Mouse (Mus musculus) T-helper 1 cell (primary cell): ENCODE measurements around the gene Olfr619.

ENCODE experiments used
- in situ Hi-C: fragments of 300-600 bp; cut with MboI, MseI; formaldehyde crosslinking; loops from one replicate; pipeline ENCODE4 v1.15.1; 2025; ENCODE audit warnings: high pct_unique_total_duplicates

The Olfr619 gene

GRCm38 (mm10) chr7:103600275-103600674 is at the start of gene Olfr619:
Olfr619 (plus strand) TSS chr7:103600575.
- in situ Hi-C loops = no loop called here

DNA sequence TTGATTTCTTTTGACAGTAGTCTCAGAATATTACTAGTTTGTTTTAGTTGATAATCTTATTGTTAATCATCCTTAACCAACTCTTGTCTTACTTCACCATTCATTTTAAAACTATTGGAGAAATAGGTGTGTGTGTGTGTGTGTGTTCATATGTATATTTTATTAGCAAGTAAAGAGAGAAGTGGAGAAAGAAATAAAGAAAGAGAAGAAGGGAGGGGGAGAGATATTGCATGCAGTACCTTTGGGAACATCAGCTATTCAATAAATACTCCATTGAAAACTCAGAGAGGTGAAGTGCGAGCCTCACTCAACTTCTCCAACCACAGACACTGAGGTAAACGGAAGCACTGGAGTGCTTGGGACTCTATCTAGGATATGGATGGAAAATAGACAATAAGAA is 44.6 kb upstream of the Olfr619 start, which contains the start of gene Olfr615:
Olfr615 (plus strand) TSS at position 301 of the 400 bp plus-strand sequence.
- in situ Hi-C loops = no loop called here

DNA sequence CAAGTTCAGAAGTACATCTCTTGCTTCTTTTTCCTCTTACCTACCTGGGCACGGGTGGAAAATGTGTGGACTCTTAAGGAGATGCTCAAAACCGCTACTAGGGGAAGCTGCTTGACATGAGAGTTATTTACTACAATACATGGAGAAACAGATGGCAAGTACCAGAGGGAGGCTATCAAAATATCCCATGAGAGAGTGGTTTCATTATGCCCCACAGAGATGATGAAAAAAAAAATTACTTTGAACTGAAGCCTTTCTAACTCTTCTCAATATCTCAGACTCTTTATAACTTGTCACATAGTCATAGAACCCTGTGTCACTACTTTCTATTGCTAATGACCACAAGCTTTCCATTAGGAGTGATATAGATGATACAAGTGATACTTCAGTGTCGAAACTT is 31.3 kb upstream of the Olfr619 start, which contains the start of gene Olfr616:
Olfr616 (minus strand) TSS at position 101 of the 400 bp plus-strand sequence.
- in situ Hi-C loops = no loop called here

GRCm38 (mm10) chr7:103572761-103573160 is 27.6 kb upstream of the Olfr619 start, which contains the start of gene Olfr617:
Olfr617 (plus strand) TSS chr7:103573061.
- in situ Hi-C loops = no loop called here

DNA sequence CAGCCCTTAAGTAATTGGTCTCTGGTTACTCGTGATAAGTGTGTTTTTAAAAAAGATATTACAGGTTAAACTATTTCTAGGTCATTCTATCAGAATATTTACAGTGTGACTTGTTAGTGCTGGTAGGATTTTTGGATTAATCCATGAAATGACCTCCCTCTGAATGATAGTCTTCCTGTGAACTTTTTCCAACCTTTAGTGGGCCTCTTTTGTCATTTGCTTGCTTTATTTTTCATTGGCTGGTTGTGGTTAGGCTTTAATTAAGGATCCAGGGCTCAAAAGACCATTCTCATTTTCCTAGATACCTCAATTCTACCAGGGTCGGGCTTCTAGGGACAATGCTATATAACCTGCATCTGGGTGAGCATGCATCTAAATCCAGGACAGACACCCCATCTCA is 10.6 kb upstream of the Olfr619 start, which contains the start of gene Olfr618:
Olfr618 (plus strand) TSS at position 301 of the 400 bp plus-strand sequence.
- in situ Hi-C loops = no loop called here

- in situ Hi-C loops = no loop called here
Observed at GRCm38 (mm10) chr7:103607425-103607824, 7.0 kb downstream of the Olfr619 start.

DNA sequence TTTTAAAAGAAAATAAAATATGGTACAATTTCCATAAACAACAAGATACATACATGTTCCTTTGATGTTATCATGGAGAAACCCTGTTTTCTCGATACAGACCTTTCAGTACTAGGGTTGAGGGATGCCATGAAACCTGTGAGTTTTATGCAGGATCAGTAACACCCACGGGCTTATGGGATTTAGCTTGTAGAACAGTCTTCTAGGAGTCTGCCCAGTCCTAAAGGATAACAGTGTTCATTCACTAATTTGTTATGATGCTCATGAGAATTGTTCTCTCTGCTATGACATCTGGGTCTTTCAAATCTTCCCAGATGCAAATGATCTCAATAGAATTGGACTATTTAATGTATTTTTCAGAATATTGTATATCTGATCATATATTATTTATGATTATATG is 12.1 kb downstream of the Olfr619 start, which contains the start of gene Olfr620:
Olfr620 (minus strand) TSS at position 101 of the 400 bp plus-strand sequence.
- in situ Hi-C loops = no loop called here

DNA sequence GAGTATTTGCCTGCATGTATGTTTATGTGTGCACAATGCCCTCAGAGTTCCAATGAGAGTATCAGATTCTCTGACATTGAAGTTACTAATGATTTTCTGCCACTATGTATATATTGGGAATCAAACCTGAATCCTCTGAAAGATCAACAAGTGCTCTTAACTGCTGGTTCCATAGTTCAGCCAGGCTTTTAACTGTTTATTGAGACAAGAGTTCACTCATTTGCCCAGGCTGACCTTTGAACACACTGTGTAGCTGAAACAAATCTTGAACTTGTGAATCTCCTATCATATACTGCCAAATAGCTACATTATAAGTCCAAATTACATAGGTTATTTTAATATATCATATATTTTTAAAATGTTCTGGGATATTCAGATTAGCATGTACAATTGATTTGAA is 36.4 kb downstream of the Olfr619 start:
- in situ Hi-C loops = no loop called here

DNA sequence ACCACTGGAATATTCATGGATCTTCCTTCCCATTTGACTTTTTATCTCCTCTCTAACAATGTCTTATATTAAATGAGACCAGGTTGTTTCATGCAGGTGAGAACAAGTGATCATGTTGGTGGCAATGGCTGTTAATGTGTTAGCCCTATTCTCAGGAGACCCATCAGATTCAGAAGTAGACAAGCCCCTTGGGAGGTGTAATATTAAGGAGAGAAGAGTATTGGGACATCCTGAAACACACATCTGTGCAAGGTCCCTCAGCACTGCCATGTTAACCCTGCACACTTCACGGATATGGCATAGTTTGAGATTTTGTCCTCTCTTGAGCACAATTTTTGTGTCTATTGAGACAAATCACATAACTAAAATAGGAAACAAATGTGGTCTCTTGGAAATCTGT is 42.2 kb downstream of the Olfr619 start, which contains the start of gene Olfr622:
Olfr622 (minus strand) TSS at position 101 of the 400 bp plus-strand sequence.
- in situ Hi-C loops = no loop called here

DNA sequence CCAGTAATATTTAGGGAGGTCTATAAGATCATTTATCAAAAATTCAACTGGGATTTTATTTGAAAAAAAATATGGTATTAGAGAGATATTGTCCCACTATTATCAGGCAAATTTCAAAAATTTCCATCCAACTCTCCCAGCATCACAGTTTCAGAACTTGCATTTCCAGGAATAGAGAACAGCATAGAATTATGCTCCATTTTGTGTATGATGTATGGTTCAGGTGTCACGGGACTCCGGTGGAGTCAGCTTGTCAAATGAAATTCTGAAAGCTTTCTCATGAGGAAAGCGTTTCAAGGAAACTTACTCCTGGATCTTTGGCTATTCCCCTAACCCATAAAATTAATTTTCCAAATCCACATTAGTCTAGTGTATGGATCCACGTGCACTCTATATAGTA is 43.7 kb downstream of the Olfr619 start:
- in situ Hi-C loops = no loop called here
